Mouse (Mus musculus) heart, adult 18-20 months (tissue): ENCODE data around the gene Aldh2. TPM values are rescaled to one million over a fixed set of nuclear protein-coding genes. Genes with fewer than 3 reads are reported as not detected.
"Not testable (repeated sequence)": the region's sequence is repeated elsewhere in the genome, so short reads cannot be mapped to it uniquely, and the experiment has no call there.

ENCODE experiments used
- DNase-seq, 2 experiments: peaks; one replicate each; pipeline ENCODE4 v3.0.0; 2021 to 2022; ENCODE audit warnings: mixed read lengths in 1 of 2
- long read RNA-seq, 2 experiments: library from polyadenylated mRNA; stranded (forward); transcript quantifications; one replicate each; pipeline ENCODE4 v2.0.0; 2021
- total RNA-seq, 2 experiments: library from RNA; stranded (reverse); gene quantifications; 2 replicates each; pipeline ENCODE4 v1.2.3; 2021

The Aldh2 gene
- 100 to 1,000 TPM; 347 to 417 TPM for total RNA-seq
- long read RNA-seq, experiment 1, transcript Aldh2-201 (13 exons, 3,867 nt) = major isoform, 42 of 71 reads
- long read RNA-seq, experiment 1, partial matches to known transcripts = 5 of 71 reads
- long read RNA-seq, experiment 1, other reads (novel, unspliced or antisense) = 23 of 71 reads
- long read RNA-seq, experiment 2, transcript Aldh2-201 (13 exons, 3,867 nt) = major isoform, 24 of 35 reads
- long read RNA-seq, experiment 2, partial matches to known transcripts = 4 of 35 reads
- long read RNA-seq, experiment 2, other reads (novel, unspliced or antisense) = 6 of 35 reads

- peak; percentile 94 to 95 for DNase-seq
Observed at GRCm38 (mm10) chr5:121593451-121594401, at the start of gene Aldh2. Gene Aldh2, minus strand, starts transcription at chr5:121593824.

- DNase-seq = no peak
Observed at GRCm38 (mm10) chr5:121639601-121640000, 46.0 kb upstream of the Aldh2 start.

GRCm38 (mm10) chr5:121637296-121637695 lies 43.7 kb upstream of the Aldh2 start:
- DNase-seq = no peak

DNA sequence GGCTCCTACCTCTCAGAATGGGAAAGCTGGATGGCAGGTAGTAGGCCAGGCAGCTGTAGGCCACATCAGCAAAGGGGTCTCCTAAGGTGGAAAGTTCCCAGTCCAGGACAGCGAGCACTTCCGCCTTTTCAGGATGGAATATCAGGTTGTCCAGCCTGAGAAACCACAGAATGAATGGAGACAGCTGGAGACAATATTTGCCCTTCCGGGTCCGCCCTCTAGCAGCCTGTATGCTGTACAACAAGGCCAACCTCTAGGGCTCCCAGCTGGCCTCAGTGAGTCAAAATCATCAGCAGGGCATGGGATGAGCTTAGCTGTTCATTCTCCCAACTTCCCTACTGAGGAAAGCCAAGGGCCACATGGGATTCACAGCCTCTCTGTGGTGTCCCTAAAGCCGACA lies 41.0 kb upstream of the Aldh2 start:
- DNase-seq = no peak

DNA sequence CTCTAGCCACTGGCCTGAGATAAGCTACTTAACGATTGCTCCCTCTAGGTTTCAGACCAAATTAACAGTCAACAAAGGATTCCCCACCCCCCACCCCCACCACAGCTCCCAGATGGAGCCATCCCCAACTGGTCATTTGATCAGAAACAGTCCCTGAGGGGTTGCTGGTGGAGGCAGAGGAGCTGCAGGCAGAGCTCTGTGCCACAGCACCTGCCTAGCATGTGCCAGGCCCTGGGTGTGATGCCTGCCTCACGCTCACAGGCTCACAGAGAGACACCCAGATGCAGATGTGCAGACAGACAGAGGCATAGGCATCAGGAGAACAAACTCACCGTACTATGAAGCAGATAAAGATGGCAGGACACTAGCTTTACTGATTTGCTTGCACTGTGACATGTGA lies 39.2 kb upstream of the Aldh2 start:
- DNase-seq = no peak

DNA sequence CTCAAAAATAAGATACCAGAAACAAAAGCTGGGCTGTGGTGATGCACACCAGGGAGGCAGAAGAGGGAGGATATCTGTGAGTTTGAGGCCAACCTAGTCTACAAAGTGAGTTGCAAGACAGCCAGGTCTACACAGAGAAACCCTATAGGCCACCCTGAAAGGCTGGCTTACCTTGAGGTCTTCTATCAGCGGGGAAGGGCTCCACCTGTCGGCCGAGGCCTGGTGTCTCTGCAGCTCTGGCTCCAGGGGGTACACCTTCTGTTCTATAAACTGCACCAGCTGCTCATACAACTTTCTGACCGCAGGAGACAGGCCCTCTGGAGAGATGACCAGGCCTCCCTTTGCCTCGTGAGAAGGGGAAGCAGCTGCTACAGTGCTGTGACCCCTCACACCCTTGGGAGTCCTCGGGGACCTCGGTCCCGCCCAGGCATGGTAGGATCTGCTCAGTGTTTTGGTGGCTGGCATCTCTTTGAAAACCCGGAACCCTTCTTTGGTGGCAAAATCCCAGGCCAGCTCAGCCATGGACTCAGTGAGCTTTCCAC lies 37.6 kb upstream of the Aldh2 start:
- DNase-seq = not testable (repeated sequence)

GRCm38 (mm10) chr5:121627871-121628270 lies 34.2 kb upstream of the Aldh2 start:
- peak; percentile 62 to 88 for DNase-seq

GRCm38 (mm10) chr5:121623241-121623640 lies 29.6 kb upstream of the Aldh2 start:
- DNase-seq = no peak

DNA sequence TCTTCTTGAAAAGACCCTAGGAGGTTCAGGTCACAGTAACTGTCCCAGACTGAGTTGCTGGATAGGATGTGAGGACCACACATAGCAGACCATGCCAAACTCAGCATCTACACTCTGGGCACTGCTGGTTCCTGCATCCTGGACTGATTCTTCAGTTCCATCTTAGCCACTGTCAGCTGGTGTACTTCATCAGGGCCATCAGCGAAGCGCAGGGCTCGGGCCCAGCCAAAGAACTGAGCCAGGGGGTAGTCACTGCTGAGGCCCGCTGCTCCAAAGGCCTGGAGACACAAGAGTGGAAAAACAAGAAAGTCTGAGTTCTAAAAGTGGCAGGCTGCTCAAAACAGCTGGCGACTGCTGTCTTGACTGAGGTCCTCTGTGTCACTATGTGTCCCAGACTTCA lies 27.5 kb upstream of the Aldh2 start:
- DNase-seq = no peak

GRCm38 (mm10) chr5:121618592-121619513 lies 25.2 kb upstream of the Aldh2 start, which contains the start of gene Acad12:
Gene Acad12, minus strand, starts transcription at chr5:121618938.
- DNase-seq = peak; percentile 91

DNA sequence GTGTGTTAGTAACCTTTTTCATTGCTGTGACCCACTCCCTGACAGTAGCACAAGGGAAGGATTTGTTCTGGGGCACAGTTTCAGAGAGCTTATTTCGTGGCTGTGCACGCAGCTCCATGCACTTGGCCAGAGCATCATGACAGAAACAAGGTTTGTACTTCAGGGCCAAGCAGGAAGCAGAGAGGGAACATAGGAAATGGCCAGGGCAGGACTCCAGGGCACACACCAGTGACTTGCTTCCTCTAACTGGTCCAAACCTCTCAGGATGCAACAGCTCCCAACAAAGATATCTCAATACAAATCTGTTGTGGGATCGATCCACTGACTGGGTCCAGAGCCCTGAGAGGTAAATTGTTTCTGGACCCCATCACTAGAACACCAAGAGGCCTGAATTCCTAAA lies 21.3 kb upstream of the Aldh2 start:
- DNase-seq = peak in 1 of 2 experiments; percentile 58

DNA sequence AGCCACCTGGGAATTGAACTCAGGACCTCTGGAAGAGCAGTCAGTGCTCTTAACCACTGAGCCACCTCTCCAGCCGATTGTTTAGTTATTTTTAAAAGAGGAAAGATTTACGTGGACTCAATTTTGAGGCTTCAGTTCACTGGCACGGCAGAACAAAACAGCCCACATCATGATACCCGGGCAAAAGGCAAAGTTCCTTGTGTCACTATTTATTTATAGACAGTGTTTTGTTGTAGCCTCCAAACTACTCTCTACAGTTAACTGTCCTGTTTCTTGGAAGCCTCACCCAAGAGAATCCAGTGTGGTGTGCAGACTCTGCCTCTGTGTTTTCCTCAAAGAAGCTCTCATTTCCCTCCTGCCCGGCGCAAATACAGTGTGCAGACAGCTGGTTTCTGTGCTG lies 18.4 kb upstream of the Aldh2 start:
- DNase-seq = no peak

DNA sequence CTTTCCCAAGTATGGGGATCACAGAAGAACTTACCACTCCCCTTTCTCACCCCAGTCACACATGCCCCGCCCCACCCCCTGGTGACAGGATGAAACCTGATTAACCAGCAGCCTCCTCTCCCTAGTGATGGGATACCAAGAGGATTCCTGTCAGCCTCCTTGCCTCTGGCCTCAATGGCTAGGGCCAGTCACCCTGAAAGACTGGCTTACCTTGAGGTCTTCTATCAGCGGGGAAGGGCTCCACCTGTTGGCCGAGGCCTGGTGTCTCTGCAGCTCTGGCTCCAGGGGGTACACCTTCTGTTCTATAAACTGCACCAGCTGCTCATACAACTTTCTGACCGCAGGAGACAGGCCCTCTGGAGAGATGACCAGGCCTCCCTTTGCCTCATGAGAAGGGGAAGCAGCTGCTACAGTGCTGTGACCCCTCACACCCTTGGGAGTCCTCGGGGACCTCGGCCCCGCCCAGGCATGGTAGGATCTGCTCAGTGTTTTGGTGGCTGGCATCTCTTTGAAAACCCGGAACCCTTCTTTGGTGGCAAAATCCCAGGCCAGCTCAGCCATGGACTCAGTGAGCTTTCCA lies 16.0 kb upstream of the Aldh2 start:
- not testable (repeated sequence) for DNase-seq

DNA sequence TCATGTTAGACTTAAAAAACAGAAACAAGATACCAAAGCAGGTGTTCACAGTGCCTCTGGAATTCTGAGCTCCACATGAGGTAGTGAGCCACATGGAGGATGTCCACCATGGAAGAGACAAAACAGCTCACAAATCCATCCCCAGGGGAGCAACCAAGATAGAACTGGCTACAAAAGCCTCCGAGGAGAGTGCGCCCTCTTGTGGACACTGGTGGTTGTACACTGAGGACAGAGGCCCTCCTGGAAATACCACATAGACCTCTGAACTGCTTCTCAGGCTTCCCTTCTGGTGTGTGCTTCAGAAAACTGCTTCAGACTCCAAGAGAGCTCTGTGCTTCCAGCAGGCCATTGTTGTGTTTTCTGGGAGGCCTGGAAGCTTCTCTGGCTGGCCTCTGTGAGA lies 12.5 kb upstream of the Aldh2 start:
- DNase-seq = peak; percentile 78 to 91

GRCm38 (mm10) chr5:121603815-121604214 lies 10.2 kb upstream of the Aldh2 start:
- DNase-seq = not testable (repeated sequence)

DNA sequence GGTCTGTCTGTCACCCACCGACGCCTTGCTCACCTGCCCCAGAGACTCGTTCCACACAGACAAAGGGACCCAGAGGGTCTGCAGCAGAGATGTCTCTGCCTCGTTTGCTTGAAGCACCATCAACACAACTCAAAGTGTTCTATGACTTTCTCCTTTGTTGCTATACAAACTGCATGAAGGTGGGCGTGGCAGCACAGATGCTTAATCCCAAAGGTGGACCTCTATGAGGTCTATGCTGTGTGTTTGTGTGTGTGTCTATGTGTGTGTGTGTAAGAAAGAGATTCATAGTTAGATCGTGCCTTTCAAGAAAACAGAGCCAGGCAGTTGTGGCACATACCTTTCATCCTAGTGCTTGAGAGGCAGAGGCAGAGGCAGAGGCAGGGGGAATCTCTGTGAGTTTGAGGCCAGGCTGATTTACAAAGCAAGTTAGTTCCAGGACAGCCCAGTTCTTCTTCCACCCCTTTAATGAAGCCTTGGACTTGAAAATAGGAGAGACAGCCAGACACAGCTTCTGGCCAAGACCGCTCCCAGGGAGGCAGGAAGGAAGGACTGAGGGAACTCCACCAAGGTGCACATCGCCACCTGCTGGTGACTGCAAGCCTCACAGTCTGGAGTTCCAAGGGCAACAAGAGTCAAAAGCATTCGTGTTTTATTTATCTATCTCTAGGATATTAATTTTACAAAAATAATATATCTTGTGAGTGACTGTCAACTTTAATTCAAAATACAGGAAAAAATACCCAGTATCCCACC lies 8.1 kb upstream of the Aldh2 start:
- peak; percentile 94 to 97 for DNase-seq

- DNase-seq = peak in 1 of 2 experiments; percentile 67
Observed at GRCm38 (mm10) chr5:121598871-121599610, 5.4 kb upstream of the Aldh2 start.

DNA sequence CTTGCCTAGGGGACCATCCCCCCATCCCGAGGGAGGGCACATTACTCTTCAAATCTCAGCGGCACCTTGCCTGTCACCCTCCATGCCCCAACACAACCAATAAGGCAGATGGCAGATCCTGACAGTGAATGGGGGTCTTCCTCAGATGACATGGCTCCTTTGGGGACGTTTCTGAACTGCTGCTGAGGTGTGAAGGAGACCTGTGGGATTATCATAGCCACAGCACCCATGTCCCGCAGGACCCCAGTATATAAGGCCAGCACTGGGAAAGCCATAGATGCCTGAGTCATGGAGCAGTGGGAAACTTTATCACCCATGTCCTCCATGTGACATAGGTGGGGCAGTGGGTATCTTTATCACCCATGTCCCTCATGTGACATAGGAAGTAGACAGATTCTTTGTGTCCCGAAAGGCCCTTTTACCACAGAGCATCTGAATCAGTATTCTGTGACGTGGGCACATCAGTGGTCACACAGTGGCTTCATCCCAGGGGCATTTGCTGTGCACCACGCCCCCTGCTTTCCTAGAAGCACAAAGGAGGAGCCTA lies 4.4 kb upstream of the Aldh2 start:
- DNase-seq = no peak

- DNase-seq = no peak
Observed at GRCm38 (mm10) chr5:121597332-121597731, 3.7 kb upstream of the Aldh2 start.

DNA sequence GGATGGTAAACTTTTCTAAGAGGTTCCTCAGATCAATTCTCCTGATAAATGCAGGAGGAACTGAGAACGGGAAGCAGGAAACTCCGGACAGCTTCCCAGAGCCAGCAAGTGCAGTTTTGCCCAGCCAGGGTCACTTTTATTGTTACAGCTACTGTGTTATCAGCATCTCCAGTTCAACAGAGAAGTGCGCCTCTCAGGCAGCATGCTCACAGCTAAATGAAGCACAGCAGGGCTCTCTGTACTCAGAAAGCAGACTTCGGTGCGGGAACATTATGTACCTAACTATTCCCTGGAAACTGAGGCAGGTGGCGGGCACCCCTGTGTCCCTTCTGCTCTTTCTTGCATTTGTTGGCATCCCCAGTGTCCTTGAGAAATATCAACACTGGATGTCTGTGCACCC lies 2.6 kb upstream of the Aldh2 start:
- DNase-seq = no peak
